Mouse (Mus musculus) cerebellum, adult 2 months (tissue): ENCODE data around the gene Smad3.

Source experiments
- CTCF ChIP-seq: fragments of 200-500 bp; IDR thresholded peaks from 2 replicates; pipeline ENCODE4 v1.5.1; 2011; ENCODE audit warnings: low read depth, mild to moderate bottlenecking, control low read depth, low read length, moderate library complexity, borderline replicate concordance; ENCODE audit not compliant: insufficient read depth
- POLR2A ChIP-seq: fragments of 200-500 bp; IDR thresholded peaks from 2 replicates; pipeline ENCODE4 v1.6.1; 2011; ENCODE audit warnings: low read length, control low read depth, borderline replicate concordance; ENCODE audit not compliant: insufficient read depth

GRCm38 (mm10) chr9:63719770-63720440, 37.9 kb downstream of the Smad3 start:
- TF ChIP-seq POLR2A = no peak
- no peak for TF ChIP-seq CTCF
